ENCODE assay signal across 11 mouse cellular contexts in genomic region chr3:84647616-84648015, GRCm38 (mm10). TPM values are rescaled to one million over a fixed set of nuclear protein-coding genes. Genes with fewer than 3 reads are reported as not detected.
DNase-seq lines count a peak whose midpoint lies in the region; ATAC-seq and TF ChIP-seq lines count a peak whose summit lies in the region.
"Had no signal": no experiment of that assay in that cellular context is flagged by ENCODE, and none has a peak within 500 bp of the region (broad histone marks: within the 10 kb centered on the region; RNA-seq: fewer than 3 reads in every experiment).

No protein-coding gene starts in this region.

- no peaks in the 10 kb centered on the region for H3K4me1 ChIP-seq in kidney, adult 2 months (ENCODE audit: control insufficient read depth, insufficient read depth, low read length)
- H3K4me1 ChIP-seq in bone marrow macrophage, adult 2 months (ENCODE audit: control insufficient read depth, insufficient read depth, low read length): peaks cover 41% of the 10 kb centered on the region

- H3K27me3 ChIP-seq in kidney, adult 2 months (replicated peaks; ENCODE audit: control insufficient read depth, insufficient read depth, low read length): no peaks in the 10 kb centered on the region

- no peak for TF ChIP-seq POLR2A in kidney, adult 2 months (IDR thresholded peaks at IDR 0.05; ENCODE audit: low read depth, low read length)
- no peak for TF ChIP-seq POLR2A in bone marrow macrophage, adult 2 months (IDR thresholded peaks at IDR 0.05; ENCODE audit: borderline replicate concordance, low read depth, low read length)

- ATAC-seq in megakaryocyte-erythroid progenitor cell, adult 5-6 weeks (replicated peaks; ENCODE audit: low FRiP score, low TSS enrichment, poor library complexity, severe bottlenecking): no peak

- 36% methylated on average over 4 of the region's 4 CpGs for WGBS in kidney, adult 2 months

- no peak overlapping the region for H3K27ac ChIP-seq in kidney, adult 2 months (ENCODE audit: insufficient read depth, low read depth, low read length)
- H3K27ac ChIP-seq in bone marrow macrophage, adult 2 months (ENCODE audit: insufficient read depth, low read depth, low read length): peak overlapping the region; percentile 98

- H3K4me3 ChIP-seq in kidney, adult 2 months (ENCODE audit: insufficient read depth, low read depth, low read length): no peak overlapping the region
- peak overlapping the region; percentile 25; the same call in 1 of the 2 replicates for H3K4me3 ChIP-seq in bone marrow macrophage, adult 2 months (ENCODE audit: insufficient read depth, low read length)

- no peak for TF ChIP-seq CTCF in kidney, adult 2 months (conservative IDR thresholded peaks at IDR 0.05; ENCODE audit: insufficient read depth, insufficient read length, low read depth, low read length)
- no peak for TF ChIP-seq CTCF in bone marrow macrophage, adult 2 months (IDR thresholded peaks at IDR 0.05; ENCODE audit: low read depth, low read length)

- H3K36me3 ChIP-seq in kidney, adult 2 months (ENCODE audit: control insufficient read depth, insufficient read depth, low read length): no peaks in the 10 kb centered on the region

- DNase-seq in adrenal gland, adult (ENCODE audit: inconsistent age in 2 of 2, low spot score in 1 of 2): peak; percentile 77 to 87
- no peak for DNase-seq in adrenal gland, postnatal 4 days (ENCODE audit: low spot score in 2 of 2)
- peak; percentile 16 for DNase-seq in kidney, adult 2 months
- no peak for DNase-seq in kidney, postnatal 36 days
- peak; percentile 9 for DNase-seq in retina, embryonic 14.5 days (ENCODE audit: low spot score)
- DNase-seq in layer of hippocampus, adult 8-10 months (ENCODE audit: low spot score in 2 of 2): no peak
- DNase-seq: cerebellum, adult 9-11 months had no signal

RNA-seq across cellular contexts. Expression of gene Tmem154, which starts 18.4 kb away (rescaled TPM):
- total RNA-seq in adrenal gland, postnatal 4 days (2021): 1 to 10 TPM; 4.1 to 5.0 TPM
- 0.42 and 0.88 TPM in 2 replicates for polyA plus RNA-seq in kidney, adult 2 months (2012; rRNA removed)
- polyA plus RNA-seq in bone marrow macrophage, adult 2 months (2012; ENCODE audit: insufficient read depth, insufficient read length, missing spikeins): 5.4 and 5.9 TPM in 2 replicates
- total RNA-seq in megakaryocyte-erythroid progenitor cell, adult 5-6 weeks (2014; fragmentation: Nextera tagmentation): 0.47 and 1.2 TPM in 2 replicates
- 0.19 and 20.9 TPM in 2 replicates for total RNA-seq in megakaryocyte-erythroid progenitor cell, adult 5-6 weeks (2017)
- 1 to 10 TPM in 2 of 4 experiments, under 1 TPM in 2; 0.49 to 2.8 (median 0.92) TPM for total RNA-seq in layer of hippocampus, adult 8-10 months (2022)

RNA-seq across cellular contexts. Expression of gene Tigd4, which starts 54.2 kb away (rescaled TPM):
- total RNA-seq in adrenal gland, postnatal 4 days (2021): 1 to 10 TPM in 1 of 2 experiments, under 1 TPM in 1; 0.28 to 2.8 TPM
- polyA plus RNA-seq in kidney, adult 2 months (2012; rRNA removed): not detected in 2 replicates
- polyA plus RNA-seq in bone marrow macrophage, adult 2 months (2012; ENCODE audit: insufficient read depth, insufficient read length, missing spikeins): not detected in 2 replicates
- total RNA-seq in megakaryocyte-erythroid progenitor cell, adult 5-6 weeks (2014; fragmentation: Nextera tagmentation): not detected in 2 replicates
- not detected in 2 replicates for total RNA-seq in megakaryocyte-erythroid progenitor cell, adult 5-6 weeks (2017)
- total RNA-seq in layer of hippocampus, adult 8-10 months (2022): not detected
- total RNA-seq: layer of hippocampus, postnatal 25 days had no signal
- polyA plus RNA-seq: spleen, adult 2 months had no signal

Comparison
In these comparisons a context has a peak if more than half of its experiments do, and no peak if none do; other contexts are left out.
1. DNase-seq: peak in adrenal gland, adult (2 of 2), kidney, adult 2 months (single experiment) and retina, embryonic 14.5 days (single experiment); none in adrenal gland, postnatal 4 days (0 of 2), kidney, postnatal 36 days (0 of 2) and layer of hippocampus, adult 8-10 months (0 of 2).